Mouse (Mus musculus): ENCODE measurements around the gene Cdca7. TPM values are rescaled to one million over a fixed set of nuclear protein-coding genes. Genes with fewer than 3 reads are reported as not detected.

Gene Cdca7
- polyA plus RNA-seq (2021; fragmentation: Nextera tagmentation), result 2.5 TPM in 2 replicates
- long read RNA-seq, experiment 1, partial matches to known transcripts, result 2 of 7 reads
- long read RNA-seq, experiment 1, other reads (novel, unspliced or antisense), result 2 of 7 reads
- long read RNA-seq, experiment 2, transcript Cdca7-201 (9 exons, 2,424 nt), result major isoform, 28 of 31 reads
- long read RNA-seq, experiment 2, partial matches to known transcripts, result 0 of 31 reads
- long read RNA-seq, experiment 2, other reads (novel, unspliced or antisense), result 3 of 31 reads

GRCm38 (mm10) chr2:72475797-72476485 is at the start of gene Cdca7:
TSS of gene Cdca7 (plus strand) at chr2:72476159.

Other genes with a start within 250 kb of the Cdca7 start
- gene Map3k20, start 190.5 kb upstream of the Cdca7 start, polyA plus RNA-seq (2021; fragmentation: Nextera tagmentation), result 1.3 and 1.4 TPM in 2 replicates

Data from layer of hippocampus, adult 6 months (tissue).